Mouse (Mus musculus): ENCODE data around the gene Ces1b.

GRCm38 (mm10) chr8:93091324-93091723, 11.5 kb upstream of the Ces1b start:
- TF ChIP-seq POLR2A (IDR thresholded peaks at IDR 0.05; ENCODE audit: insufficient read depth, low read depth, low read length) (no peak), CTCF (IDR thresholded peaks at IDR 0.05) (no peak), EP300 (IDR thresholded peaks at IDR 0.05; ENCODE audit: insufficient read depth, low read depth, low read length) (no peak)
